Mouse (Mus musculus) layer of hippocampus, adult 11-12 months (tissue): ENCODE results near the gene Tnfrsf26.
"Not testable (repeated sequence)": the region's sequence is repeated elsewhere in the genome, so short reads cannot be mapped to it uniquely, and the experiment has no call there.

Source experiments
- DNase-seq: peaks from one replicate; pipeline ENCODE4 v3.0.0; 2022; ENCODE audit warnings: low spot score

Tnfrsf26 gene

DNA sequence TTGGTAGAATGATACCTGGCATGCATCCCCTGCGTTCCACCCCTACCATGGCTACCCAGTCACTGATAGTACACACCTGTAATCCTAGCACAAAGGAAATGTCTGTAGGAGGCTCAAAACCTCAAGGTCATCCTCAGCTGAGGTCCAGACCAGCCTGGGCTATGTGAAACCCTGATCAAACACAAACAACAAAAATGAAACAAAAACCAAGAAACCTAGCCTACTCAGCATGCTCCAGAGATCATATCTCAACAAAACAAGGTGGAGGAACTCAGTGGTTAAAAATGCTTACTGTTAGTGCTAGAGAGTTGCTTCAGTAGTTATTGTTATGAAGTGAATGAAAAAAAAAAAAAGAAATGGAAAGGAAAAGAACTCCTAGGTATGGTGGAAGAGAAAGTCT is at the start of gene Tnfrsf26:
Gene Tnfrsf26 (minus strand): TSS at position 183 of the 400 bp plus-strand sequence.
- DNase-seq = no peak

DNA sequence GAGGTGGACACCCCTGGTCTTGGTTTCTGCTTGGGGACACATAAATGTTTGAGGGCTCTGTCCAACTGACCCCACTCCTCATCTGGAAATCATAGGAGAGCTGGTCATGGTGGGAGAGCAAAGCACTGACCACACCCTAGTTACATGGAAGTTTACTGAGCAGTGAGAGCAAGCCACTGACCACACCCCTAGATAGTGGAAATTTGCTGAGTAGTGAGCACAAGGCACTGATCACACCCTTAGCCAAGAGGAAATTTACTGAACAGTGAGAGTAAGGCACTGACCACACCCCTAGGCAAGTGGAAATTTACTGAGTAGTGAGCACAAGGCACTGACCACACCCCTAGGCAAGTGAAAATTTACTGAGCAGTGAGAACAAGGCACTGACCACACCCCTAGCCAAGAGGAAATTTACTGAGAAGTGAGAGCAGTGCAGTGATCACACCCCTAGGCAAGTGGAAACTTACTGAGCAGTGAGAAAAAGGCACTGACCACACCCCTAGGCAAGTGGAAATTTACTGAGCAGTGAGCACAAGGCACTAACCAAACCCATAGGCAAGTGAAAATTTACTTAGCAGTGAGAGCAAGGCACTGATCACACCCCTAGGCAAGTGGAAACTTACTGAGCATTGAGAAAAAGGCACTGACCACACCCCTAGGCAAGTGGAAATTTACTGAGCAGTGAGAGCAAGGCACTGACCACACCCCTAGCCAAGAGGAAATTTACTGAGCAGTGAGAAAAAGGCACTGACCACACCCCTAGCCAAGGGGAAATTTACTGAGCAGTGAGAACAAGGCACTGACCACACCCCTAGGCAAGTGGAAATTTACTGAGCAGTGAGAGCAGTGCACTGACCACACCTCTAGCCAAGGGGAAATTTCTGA is 38.1 kb upstream of the Tnfrsf26 start:
- no peak for DNase-seq

DNA sequence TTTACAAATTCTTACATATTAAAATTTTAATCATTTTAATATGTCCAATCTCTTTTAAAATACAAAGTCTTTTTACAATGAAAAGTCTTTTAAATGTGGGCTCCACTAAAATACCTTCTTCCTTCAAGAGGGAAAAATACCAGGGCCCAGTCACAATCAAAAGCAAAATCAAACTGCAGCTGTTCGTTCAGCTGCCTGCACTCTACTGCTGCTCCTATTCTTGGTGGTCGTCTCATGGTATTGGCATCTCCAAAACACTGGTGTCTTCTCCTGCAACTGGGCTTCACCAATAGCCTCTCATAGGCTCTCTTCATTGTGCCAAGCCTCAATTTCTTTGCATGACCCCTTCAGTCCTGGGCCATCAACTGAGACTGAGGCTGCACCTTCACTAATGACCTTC is 34.9 kb upstream of the Tnfrsf26 start:
- no peak for DNase-seq

DNA sequence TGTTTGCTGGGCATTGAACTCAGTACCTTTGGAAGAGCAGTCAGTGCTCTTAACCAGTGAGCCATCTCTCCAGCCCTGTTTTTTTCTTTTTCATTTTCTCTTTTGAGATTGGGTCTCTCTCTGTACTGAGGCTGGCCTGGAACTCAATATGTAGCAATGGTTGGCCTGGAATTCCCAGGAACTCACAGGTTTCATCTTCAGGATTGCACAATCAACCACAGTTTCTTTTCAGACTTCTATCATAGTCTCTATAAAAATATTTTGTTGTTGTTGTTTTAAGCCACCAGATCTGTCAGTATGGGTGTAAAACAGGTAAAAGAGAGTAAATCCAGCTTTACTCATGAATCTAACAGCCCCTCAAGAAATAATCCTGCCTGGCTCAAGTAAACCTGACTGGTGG is 32.3 kb upstream of the Tnfrsf26 start:
- no peak for DNase-seq

DNA sequence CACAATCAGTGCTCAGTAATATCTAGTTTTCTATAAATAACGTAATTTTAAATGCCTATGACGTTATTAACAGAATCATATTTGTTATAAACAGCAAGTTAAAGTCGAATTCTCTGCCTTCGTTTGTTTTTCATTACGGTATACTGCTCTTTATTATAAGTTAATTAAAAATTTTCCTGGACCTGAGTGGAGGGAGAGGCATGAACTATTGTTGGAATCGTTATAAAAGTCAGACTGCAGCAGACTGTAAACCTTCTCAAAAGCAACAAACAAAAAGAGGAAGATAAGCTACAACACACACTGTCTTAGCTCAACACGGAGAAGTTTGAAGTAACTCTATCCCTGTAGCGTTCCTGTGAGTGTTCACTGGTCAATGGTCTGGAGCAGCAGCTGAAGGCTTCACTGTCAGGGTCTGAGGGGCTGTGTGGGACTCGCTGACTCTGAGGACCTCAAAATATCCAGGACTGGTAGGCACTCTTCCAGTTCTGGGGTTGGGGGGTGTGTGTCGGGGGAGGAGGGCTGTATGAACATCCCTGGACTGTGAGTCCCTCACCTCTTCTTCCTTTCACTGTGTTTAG is 21.3 kb upstream of the Tnfrsf26 start:
- DNase-seq = not testable (repeated sequence)

DNA sequence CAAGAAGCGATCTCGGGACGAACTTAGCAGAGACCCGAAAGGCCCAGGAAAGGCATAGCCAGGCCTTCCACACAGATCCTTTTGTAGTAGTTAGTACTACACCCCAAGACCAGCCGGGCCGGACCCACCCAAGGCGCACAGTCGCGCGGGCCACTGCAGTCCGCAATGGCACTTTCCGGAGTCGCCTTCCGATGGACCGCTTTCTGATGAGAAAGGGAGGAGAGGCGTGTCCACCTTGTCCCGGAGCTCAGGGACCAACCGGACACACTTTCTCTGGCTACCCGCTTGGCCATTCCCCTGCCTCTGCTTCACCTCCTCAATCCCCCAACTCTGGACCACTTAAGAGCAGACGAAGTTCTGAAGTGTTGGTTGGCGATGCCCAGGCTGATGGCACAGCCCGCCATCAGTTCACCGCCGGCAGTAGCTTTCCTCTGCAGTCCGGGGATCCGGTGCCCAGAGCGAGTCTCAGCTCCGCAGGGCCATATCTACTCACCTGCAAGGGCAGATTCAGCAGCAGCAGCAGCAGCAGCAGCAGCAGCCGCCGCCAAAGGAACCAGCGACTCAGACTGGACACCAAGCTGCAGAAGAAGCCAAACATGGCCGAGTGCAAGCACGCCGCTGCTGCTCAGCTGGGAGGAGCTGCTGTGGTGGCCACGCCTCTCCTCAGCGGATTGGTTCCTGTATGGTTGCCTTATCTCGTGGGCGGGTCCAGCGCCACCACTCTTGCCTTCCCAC is 20.7 kb upstream of the Tnfrsf26 start, which contains the start of gene Tnfrsf22:
Gene Tnfrsf22 (minus strand): TSS at position 628 of the 735 bp plus-strand sequence.
- DNase-seq = peak; percentile 80

DNA sequence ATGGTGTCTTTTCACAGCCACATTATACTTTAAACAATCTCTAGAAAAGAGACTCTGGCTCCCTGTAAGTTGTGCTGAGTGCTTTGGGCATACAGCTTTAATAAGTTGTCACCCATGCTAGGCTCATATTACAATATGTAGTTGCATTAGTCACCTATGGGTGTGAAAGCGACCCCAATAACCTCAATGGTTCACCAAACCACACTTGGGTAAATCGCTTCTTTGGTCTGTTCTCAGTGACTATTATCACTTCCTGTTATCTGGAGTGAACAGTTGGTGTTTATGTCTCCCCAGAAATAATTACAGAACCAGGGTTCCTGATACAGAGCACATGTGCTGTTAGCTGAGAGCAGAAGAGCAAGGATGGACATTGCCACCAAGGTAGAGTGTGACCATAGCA is 15.4 kb upstream of the Tnfrsf26 start:
- not testable (repeated sequence) for DNase-seq

DNA sequence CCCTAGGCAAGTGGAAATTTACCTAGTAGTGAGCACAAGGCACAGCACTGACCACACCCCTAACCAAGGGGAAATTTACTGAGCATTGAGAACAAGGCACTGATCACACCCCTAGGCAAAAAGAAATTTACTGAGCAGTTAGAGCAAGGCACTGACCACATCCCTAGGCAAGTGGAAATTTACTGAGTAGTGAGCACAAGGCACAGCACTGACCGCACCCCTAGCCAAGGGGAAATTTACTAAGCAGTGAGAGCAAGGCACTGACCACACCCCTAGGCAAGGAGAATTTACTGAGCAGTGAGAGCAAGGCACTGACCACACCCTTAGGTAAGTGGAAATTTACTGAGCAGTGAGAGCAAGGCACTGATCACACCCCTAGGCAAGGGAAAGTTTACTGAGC is 8.2 kb upstream of the Tnfrsf26 start:
- no peak for DNase-seq

DNA sequence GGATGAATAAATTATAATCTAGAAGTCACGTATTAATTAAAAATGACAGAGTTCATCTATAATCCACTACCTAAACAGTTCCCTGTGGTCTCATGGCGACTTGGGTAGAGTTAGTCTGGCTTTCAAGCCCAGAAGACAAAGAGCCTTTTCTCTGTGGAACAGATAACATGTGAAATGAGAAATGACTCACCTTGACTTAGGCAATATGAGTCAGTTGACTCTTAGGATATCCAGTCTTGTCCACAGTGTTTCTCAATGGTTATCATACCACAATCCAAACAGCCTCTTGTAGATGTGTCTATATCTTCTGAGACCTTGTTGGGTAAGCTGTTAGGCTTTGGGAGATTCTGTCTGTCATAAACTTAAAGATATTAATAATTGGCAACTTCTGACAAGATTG is 3.0 kb upstream of the Tnfrsf26 start:
- DNase-seq = no peak

DNA sequence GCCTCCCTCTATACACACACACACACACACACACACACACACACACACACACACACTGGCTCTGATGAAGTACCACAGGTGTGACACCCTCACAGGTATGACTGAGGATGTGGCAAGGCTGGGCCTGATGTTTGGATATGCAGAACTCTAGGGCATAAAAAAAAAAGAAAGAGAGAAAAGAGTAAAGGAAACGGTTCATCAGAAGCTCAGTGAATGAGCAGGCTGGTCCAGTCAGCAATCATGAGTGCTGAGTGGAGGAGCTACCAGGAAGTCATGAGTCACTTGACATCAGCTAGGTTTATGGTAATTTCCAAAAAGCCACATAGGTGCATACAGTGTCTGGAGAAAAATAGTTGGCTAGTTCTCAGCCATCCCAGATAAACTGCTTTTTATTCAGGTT is 979 bp upstream of the Tnfrsf26 start:
- DNase-seq = no peak

DNA sequence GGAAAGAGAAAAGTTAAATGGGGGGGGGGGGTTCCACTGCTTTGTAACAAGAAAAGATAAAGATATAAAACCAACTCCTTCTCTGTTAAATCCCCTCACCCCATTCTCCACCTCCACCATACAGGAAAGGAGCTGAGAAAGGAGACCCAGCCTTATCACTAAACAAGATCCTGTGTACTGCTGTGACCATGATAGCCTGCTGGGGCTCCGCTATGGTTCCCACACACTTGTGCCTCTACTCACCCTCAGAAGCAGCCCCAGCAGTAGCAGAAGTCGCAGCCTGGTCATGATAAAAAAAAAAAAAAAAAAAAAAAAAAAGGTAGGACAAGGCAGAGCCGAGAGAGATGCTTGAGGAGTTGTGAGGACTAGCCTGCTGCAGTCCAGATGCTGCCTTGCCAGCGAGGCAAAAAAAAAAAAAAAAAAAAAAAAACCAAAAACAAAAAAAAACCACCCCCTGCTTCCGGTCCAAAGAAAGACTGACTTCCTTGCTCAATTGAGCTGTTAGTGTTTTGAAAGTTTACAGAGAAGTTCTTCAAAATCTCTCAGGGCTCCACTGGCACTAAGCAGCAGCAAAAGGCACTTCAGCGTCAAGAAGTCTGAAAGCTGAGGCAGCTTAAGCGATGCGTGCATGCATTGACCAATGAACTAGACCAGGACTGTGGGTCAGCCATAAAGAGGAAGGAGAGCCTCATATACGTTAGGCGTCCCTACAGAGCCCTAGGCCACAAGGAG is 801 bp downstream of the Tnfrsf26 start:
- no peak for DNase-seq

DNA sequence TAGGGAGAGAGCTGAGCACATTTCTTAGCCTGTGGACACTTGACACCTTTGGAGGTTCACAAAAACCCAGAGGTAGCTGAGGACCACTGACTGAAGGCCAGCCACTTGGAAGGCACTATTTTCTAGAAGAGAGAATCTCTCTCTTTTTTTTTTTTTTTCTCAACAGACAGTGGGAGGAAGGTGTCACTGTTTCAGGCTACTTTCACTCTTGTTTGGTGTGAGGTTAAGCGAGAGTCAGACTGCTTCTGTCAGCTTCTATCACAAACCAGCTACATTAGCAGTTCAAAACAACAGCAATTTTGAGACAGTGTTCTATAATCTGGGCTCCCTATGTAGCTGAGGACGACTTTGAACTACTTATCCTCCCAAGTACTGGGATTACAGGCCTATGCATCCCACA is 2.3 kb downstream of the Tnfrsf26 start:
- no peak for DNase-seq

DNA sequence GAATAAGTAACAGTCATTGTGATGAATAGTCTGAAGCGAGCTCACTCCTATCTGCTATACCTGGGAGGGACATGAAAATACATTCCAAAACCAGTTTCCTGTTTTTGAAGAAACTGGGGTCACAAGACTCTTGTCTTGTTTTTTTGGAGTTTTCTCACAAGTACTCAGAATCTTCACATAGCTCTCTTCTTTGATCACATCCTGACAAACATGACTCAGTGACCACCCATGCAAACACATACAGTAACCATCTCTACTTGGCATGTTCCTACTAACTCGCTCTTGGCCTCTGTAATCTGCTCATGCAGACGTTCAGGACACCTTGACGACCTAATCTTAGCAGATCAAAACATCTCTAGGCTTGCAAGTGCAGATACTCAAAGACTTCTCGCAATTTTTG is 3.4 kb downstream of the Tnfrsf26 start:
- no peak for DNase-seq

DNA sequence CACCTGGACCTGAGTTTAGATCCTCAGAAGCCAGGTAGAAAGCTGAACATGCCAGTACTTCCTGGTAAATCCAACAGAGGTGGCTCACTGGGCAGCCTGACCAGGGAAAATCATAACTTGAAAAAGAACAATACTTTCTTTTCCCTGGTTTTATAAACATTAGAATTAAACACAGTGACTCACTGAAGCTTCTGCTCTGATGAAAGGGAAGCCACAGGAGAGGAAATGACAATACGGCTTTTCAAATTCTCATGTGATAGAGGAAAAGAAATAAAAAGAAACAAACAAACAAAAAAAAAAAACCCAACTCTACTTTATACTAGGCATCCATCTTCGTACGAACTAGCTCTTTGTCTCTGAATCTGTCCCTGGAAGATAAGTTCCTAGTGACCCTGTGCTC is 4.0 kb downstream of the Tnfrsf26 start:
- no peak for DNase-seq

DNA sequence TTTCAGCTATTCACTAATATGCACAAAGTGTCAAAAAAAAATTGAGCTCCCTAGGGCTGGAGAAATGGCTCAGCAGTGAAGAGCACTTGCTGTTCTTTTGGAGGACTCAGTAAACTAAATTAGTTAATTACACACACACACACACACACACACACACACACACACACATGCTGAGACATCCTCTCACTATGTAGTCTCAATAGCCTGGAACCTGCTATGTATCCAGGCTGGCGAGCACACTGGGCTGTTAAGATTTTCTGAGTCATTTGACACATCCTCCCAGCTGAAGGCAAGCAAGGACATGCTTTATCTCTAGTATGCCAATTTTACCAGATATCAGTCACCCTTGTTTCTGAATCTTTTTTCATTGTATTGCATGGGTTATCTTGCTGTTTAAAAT is 7.6 kb downstream of the Tnfrsf26 start:
- DNase-seq = no peak

DNA sequence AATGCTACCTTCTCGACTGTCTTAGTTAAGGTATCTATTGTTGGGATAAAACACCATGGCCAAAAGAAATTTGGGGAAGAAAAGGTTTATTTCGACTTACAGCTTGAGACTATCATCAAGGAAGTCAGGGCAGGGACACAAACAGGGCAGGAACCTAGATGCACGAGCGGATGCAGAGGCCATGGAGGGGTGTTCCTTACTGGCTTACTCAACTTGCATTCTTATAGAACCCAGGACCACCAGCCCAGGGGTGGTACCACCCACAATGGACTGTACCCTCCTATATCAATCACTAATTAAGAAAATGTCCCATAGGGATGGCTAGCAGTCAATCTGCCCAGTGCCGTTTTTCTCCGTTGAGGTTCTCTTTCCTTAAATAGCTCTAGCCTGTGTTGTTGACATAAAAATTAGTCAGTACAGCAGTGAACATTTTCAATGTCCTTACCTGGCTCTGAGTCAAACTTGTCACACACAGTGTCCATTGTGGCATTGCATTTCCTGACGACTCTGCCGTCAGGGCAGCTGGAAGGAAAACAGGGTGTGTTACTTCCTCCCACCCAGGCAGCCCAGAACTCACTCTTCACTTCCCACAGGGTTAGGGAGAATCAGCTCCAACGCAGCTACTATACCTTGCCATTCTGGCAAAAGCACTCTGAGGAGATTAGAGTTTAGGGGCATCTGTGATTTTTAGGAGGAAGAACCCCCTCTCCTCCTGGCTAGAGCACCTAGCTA is 14.0 kb downstream of the Tnfrsf26 start:
- no peak for DNase-seq

DNA sequence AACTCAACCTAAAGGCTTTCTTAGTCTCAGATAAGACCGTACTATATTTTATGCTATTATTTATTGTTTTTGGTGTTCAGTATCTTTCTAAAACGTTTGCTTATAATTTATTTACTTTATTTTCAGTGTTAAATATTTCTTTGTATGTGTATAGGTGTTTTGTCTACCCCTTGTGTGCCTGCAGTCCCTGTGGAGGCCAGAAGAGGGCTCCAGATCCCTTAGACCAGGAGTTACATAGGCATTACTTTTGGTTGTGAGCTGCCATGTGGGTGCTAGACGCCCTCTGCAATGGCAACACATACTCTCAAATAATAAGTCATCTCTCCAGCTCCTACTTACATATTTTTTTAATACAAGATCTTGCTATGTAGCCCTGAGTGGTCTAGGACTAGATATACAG is 16.3 kb downstream of the Tnfrsf26 start:
- DNase-seq = no peak

DNA sequence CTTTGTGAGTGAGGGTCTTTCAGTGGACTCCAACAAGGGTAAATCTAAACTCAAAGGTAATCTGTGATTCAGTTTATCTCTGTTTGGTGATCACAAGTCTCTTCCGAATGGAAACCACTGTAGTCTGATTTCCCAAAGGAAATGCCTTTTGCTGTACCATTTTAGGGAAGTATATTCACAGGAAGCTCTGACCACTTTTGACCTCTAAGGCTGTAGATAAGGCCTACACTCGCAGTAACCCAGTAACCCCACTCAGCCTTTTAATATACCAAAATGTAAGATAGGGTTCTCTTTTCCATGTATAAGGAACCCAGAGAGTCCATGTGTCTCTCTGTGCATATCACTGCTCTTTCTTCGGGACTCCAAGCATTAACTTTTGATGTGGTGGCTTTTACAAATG is 23.2 kb downstream of the Tnfrsf26 start:
- DNase-seq = no peak

DNA sequence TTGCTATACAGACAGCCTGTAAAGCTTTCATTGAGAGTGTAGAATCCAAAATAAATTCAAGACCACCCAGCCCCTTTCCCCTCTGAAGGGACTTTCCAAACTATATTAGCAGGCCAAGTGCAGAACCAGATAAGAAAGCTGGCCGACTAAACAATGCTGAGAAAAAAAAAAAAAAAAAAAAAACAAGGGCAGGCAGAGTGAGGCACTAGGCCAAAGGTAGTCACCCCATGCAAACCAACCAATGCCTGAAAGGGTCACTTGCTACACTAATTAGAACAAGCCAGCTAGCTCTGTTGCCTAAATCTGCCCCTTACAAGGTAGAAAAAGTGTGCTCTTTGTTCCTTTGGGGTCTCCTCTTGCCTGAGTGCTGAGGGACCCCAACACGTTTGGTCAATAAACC is 23.6 kb downstream of the Tnfrsf26 start:
- DNase-seq = no peak

DNA sequence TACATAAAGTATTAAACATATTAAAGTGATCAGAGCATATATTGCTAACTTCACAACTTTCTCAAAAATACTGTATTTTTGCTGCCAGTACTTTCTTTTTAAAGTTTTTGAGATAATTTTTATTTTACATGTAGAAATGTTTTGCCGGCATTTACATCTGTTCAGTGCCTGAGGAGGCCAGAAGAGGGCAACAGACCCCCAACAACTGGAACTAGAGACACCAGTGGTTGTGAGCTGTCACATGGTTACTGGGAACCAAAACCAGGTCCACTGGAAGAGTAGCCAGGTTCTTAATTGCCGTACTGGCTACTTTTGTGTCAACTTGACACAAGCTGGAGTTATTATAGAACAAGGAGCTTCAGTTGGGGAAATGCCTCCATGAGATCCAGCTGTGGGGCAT is 26.8 kb downstream of the Tnfrsf26 start:
- DNase-seq = no peak

DNA sequence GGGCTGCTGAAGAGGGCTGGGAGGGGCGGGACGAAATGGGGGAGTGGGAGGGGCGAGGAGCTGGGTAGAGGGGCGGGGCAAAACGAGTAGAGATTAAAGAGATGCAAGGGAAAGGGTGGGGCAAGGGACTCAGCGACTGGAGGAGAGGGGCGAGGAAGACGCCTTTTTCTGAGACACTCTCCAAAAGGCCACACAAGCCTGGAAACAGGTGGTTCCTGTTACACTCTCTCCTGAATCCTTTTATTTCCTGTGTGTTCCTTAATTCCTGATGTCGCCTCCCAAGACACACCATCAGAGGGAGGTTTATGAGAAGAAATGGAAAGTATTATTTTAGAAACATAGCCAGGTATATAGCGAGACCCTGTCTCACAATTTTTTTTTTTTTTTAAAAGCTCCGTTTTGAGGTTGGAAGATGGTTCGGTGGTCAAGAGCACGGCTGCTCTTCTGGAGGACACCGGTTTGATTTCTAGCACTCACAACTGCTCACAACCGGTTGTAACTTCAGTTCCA is 28.2 kb downstream of the Tnfrsf26 start:
- no peak for DNase-seq
